Mouse (Mus musculus) right cerebral cortex, postnatal 14 days (tissue): ENCODE data around the gene Pfkfb4.

Source experiments
- DNase-seq: peaks from one replicate; pipeline ENCODE4 v3.0.0; 2022

Gene Pfkfb4

DNA sequence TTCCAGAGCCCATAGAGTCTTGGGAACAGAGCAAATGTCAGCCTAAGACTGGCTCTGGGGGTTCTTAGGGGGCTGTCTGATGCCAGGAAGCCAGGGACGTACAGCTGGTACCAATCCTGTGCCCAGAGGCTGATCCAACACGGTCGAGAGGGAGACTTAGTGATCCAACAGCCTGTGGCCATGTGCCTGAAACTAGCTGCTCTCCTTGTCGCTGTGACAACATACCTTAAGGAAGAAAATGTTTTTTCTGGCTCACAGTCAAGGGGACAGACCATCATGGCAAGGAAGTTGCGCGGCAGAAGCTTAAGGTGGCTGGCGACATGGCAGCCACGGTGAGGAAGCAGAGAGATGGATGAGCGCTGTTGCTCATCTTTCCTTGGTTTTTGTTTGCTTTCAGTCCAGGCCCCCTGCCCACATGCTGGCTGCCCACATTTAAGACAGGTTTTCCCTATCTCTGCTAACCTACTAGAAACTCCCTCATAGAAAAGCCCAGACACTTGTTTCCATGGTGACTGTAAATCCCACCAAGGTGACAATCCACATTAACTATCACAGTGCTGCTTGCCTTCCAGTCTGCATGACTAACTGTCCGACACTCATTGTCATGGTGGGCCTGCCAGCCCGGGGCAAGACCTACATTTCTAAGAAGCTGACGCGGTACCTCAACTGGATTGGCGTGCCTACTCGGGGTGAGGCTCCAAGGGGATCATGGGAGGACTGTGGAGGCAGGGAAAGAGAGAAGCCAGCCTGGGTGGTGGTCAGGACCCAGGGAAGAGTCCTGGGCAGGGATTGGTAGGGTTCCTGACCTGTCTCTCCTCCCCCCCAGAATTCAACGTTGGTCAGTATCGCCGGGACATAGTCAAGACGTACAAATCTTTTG lies 6.9 kb downstream of the Pfkfb4 start:
- DNase-seq = peak; percentile 8

DNA sequence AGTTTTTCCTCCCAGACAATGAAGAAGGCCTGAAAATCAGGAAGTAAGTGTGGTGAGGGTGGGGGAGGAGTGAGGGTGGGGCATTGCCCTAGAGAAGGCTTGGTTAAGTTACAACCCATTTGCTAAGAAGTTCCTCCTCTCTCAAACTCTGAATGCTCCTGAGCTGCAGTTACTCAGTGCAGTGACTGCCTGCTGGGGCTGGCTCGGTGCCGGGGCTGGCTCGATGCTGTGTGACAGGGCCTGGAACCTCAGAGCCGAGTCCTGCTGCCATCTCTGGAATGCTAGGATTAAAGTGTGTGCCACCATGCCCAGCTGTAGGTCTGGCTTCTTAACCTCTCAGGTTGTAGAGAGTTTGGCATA lies 7.6 kb downstream of the Pfkfb4 start:
- peak; percentile 22 for DNase-seq

DNA sequence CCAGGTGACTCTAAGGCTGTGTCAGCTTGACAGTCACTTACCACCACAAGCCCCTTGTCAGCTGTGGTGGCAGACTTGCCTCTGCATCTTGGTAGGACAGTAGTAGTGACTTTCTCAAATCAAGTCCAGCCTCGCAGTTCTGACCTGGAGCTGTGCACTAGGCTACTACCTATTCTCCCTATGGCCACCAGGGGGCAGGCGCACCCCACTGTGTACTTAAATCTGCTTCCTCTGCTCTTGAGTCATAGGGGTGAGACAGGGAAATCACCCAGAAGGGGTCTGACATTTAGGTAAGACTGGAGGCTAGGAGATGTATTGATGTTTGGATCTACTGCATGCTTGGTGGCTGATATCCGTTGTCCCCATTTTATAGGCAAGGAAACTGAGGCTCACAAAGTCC lies 9.1 kb downstream of the Pfkfb4 start:
- DNase-seq = peak; percentile 59

DNA sequence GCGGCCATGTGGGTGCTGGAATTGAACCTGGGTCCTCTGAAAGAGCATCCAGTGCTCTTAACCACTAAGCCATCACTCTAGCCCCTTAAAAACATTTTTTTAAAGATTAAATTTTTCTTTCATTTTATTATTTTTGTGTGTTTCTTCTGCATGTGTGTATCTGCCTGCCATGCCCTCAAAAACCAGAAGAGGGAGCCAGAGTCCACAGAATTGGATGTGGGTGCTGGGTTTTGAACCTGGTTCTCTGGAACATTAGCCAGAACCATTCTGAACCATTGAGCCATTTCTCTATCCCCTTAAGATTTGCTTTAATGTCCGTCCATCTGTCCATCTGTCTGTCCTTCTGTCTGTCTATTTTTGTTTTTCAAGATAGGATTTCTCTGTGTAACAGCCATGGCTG lies 11.6 kb downstream of the Pfkfb4 start:
- DNase-seq = peak; percentile 55

DNA sequence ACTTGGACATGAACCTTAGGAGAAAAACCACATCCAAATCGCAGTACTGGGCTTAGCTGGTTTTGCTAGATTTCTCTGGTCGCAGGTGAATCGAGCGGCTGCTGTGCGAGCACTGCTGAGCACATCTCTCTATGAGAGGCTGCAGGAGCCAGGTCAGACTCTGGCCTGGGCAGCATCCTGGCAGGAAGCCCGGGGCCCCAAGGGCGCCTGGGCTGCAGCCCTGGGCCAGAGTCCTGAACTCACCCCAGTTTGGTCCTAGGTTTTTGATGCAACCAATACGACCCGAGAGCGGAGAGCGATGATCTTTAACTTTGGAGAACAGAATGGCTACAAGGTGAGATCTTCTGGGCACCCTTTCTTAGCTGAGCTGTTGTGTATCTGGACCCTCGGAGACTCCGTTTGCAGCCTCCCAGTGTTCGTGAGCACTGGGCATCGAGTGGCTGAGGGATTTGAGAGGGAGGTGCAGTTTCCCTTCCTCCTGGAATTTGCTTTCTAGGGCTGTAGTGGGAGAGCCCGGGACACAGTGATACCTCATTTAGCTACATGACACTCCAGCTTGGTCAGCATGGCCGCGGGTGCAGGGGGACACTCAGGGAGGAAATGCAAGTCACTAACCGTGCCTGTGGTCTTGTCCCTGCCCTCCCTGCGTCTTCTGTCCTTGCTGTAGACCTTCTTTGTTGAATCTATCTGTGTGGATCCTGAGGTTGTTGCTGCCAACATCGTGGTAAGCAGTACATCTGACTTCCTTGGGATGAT lies 15.6 kb downstream of the Pfkfb4 start:
- peak; percentile 4 for DNase-seq

DNA sequence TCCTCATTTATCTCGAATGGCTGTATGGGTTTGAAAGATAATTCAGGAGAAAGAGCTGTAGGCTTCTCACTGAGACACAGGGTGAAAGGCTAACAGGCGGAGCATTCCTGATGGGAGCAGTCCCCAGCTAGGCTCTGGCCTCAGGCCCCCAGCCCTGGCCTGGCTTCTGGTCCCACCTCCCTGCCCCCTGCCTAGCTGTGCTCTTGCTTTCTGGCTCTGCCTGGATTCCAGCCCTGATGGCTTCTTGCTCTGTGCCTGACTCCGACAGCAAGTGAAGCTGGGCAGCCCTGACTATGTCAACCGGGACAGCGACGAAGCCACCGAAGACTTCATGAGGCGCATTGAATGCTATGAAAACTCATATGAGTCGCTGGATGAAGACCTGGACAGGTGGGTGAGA lies 16.5 kb downstream of the Pfkfb4 start:
- no peak for DNase-seq

DNA sequence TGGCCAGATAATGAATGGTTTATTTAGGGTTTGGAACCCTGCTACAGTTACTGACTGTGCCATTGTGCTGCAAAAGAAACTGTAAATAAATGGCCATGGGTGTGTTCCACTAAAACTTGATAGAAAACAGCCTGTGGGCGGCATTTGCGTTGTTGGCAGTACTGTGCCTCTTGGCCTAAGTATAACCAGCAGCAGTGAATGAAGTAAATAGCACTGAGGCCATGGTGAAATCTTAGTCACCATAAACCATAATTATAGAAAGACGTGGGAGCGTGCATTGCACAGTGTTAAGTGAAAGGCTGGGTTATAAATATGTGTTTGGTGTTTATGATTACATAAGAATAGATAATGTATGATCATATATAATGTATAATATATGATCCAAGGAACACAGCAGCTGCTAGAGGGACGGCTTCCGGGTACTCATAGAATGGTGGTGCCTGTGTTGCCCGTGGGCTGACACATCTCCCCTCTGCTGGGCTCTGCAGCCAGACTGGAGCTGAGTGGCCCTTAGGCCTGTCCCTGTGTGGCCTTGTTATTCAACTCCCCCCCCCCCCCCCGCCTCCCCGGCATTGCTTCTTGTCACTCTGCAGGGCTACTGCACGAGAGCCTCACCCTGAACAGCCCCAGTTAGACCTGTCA lies 17.5 kb downstream of the Pfkfb4 start:
- no peak for DNase-seq

DNA sequence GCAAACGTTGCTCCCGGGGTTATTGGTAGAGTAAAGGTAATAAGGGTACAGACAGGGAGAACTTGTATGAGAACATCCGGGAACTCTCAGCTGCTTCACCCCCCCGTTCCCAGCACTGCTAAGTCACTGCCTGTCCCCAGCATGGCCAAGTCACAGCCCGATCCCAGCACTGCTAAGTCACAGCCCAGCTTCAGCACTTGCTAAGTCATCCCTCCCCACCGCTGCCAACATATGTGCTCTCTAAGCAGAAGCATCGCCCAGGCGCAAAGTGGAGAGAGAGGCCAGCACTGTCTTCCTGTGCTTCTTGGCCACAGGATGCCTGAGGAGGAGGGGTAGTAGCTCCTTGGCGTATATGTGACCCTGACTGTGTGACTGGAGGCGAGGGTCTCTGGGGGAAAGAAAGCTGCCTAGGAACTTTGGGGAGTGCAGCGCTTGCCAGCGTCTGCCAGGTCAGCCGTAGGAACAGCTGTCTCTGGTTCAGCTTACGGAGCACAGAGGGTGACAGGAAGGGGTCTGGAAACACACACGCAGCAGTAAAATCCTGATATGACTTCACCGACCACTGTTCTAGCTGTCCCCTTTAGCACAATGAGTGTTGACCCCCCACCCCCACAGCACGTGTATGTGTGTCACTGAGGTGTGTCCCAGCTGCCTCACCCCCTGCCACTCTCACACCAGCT lies 18.2 kb downstream of the Pfkfb4 start:
- DNase-seq = peak; percentile 47

DNA sequence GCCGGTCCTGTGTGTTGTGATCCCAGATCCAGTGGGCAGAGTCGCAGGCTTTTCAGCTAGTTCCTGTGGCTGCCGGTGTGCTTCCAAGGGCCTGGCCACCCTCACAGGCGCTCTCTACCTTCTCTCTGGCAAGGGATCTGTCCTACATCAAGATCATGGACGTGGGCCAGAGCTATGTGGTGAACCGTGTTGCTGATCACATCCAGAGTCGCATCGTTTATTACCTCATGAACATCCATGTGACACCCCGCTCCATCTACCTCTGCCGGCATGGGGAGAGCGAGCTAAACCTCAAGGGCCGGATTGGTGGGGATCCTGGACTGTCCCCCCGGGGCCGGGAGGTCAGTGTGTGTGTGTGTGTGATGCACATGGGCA lies 18.7 kb downstream of the Pfkfb4 start:
- no peak for DNase-seq

DNA sequence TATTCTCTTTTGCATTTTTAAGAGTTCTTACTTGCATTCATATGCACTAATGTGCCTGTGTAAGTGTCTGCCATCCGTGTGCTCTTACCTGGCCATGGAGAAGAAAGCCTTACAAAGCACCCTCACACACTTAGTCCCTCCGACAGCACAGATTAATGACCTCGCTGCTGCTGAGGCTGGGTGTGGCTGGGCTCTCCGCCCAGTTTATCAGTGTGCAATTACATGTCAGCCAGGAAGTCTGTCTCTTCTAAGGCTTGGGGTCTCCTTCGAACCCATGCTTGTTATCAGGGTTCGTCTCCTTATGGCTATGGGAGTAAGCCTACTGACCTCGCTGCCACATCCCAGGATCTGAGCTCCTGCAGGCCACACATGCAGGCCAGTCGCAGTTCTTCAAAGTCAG lies 23.8 kb downstream of the Pfkfb4 start:
- no peak for DNase-seq

DNA sequence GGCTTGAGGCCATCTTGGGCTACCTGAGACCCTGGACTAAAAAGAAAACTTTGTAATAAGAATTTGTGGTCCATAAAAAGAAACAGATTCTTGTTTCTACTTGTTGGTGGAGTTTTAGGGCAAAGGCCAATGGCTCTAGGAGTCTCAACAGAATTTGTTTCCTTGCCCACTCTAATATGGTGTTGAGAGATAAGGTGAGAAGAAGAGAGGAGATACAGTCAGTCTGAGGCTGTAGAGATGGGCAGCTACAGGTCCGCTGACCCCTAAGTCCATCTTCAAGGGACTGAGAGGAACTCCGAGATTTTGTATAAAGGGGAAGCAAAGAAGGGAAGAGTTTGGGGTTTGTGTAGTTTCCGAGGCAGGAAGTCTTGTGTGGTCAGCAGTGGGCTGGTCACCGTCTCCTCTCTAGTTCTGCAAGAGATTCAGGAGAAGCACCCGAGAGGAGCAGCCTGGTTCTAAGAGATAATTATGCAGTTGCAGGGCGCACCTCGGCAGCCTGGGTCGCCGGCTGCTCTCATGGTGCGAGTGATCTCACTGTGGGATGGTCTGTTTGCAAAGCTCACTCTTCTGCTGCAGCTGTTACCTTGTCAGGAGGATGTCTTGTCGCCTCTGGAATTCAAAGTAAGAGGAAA lies 25.5 kb downstream of the Pfkfb4 start:
- DNase-seq = no peak

DNA sequence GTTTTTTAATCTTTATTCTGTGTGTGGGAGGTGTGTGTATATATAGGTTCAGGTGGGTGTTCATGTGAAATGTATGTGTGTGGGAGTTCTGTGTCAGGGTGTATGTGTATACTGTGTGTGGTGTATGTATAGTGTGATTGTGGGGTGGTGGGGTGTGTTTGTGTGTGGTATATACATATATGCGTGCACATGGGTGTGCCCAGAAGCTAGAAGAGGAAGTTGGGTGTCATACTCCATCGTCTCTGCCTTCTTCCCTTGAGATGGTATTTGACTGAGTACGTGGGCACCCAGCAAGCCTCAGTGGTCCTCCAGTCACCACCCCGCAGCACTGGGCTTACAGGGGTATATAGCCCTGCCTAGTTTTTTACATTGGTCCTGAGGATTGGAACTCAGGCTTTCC lies 29.9 kb downstream of the Pfkfb4 start:
- DNase-seq = no peak

DNA sequence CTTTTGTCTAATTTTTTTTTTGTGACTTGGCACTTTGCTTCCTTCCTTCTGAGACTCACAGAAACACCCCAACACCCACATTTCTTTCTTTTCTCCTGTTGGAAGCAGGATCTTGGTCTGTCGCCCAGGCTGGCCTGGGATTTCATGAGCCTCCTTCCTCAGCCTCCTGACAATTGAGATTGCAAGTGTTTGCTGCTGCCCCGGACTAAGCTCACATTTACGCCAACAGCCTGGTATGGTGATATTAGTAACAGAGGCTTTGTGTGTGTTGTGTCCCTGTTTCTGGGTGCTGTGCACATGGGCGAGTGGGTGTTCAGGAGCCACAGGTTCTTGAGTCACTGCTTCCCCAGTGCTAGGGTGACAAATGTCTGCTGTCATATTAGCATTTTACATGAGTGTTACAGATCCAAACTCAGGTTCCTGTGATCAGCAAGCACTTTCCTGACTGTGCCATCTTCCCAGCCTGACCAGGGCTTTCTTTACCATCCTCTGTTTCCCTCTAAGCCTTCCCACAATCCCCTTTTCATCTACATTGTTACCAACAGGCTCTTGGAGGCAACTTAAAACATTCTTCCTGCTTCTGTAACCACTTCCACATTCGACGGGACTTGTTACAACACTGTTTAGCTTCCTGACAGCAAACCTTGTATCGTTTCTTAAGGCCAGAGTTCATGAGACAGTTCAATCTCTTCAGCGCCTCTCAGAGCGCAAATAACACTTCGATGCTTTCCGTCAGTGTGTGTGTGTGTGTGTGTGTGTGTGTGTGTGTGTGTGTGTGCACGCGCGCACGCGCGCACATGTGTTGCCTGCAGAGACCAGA lies 31.5 kb downstream of the Pfkfb4 start:
- no peak for DNase-seq

DNA sequence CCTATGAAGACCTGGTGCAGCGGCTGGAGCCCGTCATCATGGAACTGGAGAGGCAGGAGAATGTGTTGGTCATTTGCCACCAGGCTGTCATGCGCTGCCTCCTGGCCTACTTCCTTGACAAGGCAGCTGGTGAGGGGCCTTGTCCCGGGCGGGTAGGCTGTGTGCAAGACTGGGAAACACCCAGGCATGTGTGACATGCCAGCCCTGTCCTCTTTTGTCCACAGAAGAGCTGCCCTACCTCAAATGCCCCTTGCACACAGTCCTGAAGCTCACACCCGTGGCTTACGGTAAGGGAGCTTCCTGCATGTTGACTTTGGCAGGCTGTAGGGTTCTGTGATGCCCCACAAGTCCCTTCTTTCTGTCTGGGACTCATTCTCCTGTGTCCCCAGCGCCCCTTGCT lies 35.9 kb downstream of the Pfkfb4 start:
- DNase-seq = no peak

DNA sequence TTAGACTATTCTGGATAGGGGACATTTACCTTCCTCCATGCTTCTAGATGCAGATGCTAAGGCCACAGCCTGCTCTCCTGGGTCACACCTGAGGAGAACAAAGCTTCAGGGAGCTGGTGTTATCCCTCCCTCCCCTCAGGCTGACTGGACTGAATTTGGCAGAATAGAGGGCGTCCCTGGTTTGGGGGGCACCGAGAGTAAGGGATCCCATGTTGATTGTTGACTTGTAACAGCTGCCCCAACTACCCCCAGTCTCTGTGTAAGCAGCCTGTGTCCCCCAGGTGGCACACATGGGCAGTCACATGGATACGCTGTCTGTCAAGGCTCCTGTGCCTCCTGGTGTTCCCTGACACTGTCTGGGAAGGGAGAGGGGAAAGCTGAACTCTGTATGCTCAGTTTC lies 36.8 kb downstream of the Pfkfb4 start:
- no peak for DNase-seq

DNA sequence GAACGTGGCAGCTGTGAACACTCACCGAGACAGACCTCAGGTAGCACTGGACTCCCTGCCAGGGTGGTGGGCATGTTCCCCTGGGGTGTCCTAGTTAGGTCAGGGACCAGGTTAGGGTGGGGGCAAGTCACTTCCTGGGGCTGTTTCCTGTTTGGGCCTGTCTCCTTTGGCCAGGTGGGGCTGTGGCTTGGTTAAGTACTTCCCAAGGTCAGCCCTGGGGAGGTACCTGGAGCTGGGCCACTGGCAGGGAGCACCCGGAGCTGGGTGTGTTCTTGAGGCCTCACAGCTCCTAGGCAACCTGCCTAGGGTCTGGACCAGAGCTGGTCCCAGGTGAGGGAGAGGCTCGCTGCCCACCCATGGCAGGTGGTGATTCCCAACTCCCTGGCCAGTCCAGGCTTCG lies 37.3 kb downstream of the Pfkfb4 start:
- no peak for DNase-seq

DNA sequence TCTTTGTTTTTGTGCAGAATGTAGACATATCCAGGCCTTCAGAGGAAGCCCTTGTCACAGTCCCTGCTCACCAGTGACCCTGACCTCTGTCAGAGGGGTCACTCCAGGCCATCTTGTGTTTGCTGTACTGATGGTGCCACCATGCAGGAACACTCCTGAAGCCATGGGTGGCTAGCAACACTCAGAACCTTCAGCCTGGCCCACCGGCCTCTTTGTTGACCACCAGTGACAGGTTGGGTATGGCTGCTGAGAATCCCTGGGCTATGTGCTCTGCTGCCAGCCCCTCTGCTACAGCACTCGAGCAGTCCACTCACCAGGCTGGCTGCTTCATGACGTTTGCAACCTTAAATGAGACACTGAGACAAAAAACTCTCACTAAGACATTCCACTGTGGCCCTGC lies 38.7 kb downstream of the Pfkfb4 start:
- DNase-seq = no peak

DNA sequence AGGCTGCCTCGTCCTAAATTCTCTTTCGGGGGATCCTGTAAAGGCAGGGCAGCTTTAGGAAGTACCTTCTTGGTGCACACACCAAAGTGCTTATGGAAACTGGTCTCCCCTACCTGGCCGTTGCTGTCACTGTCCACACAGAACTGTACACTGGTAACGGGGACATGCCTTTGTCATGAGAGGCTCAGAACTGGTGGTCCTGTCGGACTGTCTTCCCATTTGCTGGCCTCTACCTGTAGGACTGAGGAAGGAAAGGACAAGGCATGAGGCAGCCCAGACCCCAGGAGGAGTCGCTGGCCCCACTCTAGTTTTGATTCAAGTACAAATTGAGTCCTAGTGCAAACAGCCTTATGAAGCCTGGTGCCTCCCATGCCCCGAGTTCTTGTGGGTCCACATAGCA lies 39.4 kb downstream of the Pfkfb4 start:
- no peak for DNase-seq

DNA sequence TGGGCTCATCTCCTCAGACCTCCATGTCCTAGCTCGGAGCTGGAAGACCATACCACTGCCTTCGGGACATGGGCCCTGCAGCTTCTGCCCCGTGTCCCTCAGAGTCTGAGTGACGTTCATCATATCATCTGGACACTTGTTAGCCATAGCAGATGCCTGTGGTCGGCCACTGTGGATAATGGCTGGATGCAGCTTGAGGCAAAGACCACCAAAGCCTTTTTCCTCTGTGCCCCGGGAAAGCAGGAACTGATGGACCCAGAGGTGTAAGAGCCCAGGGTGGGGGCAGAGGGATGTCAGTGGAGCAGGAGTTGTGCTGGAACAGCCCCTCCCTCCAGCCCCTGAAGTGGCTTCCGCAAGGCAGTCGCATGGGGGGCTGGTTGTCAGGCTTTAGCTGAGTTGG lies 40.1 kb downstream of the Pfkfb4 start:
- DNase-seq = no peak

DNA sequence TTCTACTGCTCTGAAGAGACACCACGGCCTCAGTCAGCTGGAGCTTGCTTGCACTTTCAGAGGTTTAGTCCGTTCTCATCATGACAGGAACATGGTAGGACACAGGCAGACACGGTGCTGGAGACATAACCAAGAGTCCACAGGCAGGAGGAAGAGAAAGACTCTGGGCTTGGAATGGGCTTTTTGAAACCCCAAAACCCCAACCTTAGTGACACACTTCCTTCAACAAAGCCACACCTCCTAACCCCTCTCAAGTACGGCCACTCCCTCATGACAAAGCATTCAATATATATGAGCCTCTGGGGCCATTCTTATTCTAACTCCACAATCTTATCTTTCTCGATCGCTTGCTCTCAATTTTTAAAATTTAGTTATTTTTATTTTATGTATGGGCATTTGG lies 40.9 kb downstream of the Pfkfb4 start:
- DNase-seq = no peak

DNA sequence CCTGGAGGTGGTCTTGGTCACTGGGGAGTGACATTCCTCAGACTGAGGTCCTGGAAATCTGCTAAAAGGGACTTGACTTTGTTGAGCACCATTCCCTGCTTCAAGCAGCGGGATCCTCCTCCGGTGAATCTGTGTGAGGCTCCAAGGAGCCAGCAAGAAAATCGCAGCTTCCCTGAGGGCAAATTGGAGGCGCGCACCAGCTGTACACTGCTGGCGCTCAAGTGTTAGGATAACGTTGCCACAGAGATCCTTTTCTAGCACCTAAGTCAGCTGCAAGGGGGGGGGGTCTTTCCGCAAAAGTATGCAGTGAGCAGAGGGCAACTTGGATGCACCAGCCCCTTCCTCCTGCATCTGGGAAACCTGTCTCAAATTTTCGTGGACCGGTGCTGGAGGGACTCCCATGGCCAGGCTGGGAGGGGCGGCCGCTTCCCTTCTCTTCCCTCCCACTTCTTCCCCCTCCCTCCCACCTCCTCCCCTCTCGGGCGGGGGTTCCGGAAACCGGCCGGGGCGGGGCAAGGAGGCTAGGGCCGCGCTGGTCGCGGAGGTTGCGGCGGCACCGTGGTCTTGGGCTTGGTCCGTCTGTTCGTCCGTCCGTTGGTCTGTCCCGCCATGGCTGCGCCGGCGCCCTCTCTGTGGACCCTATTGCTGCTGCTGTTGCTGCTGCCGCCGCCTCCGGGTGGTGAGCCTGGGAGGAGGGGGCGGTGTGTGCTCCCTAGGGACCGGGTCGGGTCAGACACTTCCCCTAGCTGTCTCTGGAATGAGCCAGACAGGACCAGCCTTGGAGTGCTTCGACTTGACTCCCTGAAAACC lies 46.7 kb downstream of the Pfkfb4 start, which contains the start of gene Shisa5:
Gene Shisa5, plus strand, starts transcription at position 480 of the 810 bp plus-strand sequence.
- no peak for DNase-seq
